Mouse (Mus musculus) liver, embryonic 14.5 days (tissue): Measurements from ENCODE around the gene Ptpra. TPM values are rescaled to one million over a fixed set of nuclear protein-coding genes. Genes with fewer than 3 reads are reported as not detected.
"Not testable (repeated sequence)": the region's sequence is repeated elsewhere in the genome, so short reads cannot be mapped to it uniquely, and the experiment has no call there.

ENCODE experiments used
- ATAC-seq: fragments of 200-750 bp; cut with Nextera tagmentation; 2 replicates; pipeline ENCODE4 v1.8.0; 2017; ENCODE audit warnings: moderate number of reproducible peaks, mild to moderate bottlenecking, moderate library complexity; ENCODE audit not compliant: insufficient read depth
- DNase-seq, 3 experiments: peaks; one replicate each; pipeline ENCODE4 v3.0.0-alpha.2; 2012 to 2013; ENCODE audit warnings: low read depth in 3 of 3, low spot score in 3 of 3
- H3K27ac ChIP-seq: fragments of 300-500 bp; sonication (generic); 2 replicates; pipeline ENCODE4 v1.5.1; 2014; ENCODE audit warnings: moderate library complexity, mild to moderate bottlenecking, control low read depth, inconsistent platforms
- H3K27me3 ChIP-seq: fragments of 300-500 bp; sonication (generic); 2 replicates; pipeline ENCODE4 v1.6.1; 2014; ENCODE audit warnings: mild to moderate bottlenecking, low read length, moderate library complexity; ENCODE audit not compliant: control insufficient read depth, insufficient read depth
- H3K36me3 ChIP-seq: fragments of 300-500 bp; sonication (generic); replicated peaks from 2 replicates; pipeline ENCODE4 v1.6.1; 2014; ENCODE audit warnings: low read depth; ENCODE audit not compliant: control insufficient read depth, insufficient read depth
- H3K4me1 ChIP-seq, 2 experiments: fragments of 200-500 bp in 1 of 2; fragments of 300-500 bp in 1 of 2; sonication (generic) in 1 of 2; replicated peaks; 2 replicates each; pipeline ENCODE4 v1.6.1; 2012 to 2014; ENCODE audit warnings: antibody characterized with exemption in 1 of 2, inconsistent platforms in 1 of 2, low read length in 1 of 2; ENCODE audit not compliant: control insufficient read depth in 2 of 2, insufficient read depth in 2 of 2
- H3K4me2 ChIP-seq: fragments of 300-500 bp; sonication (generic); 2 replicates; pipeline ENCODE4 v1.6.1; 2014; ENCODE audit warnings: low read depth, mild to moderate bottlenecking, control low read depth, moderate library complexity
- H3K4me3 ChIP-seq, 2 experiments: fragments of 200-500 bp in 1 of 2; fragments of 300-500 bp in 1 of 2; sonication (generic) in 1 of 2; 2 replicates each; pipeline ENCODE4 v1.5.1; 2012 to 2014; ENCODE audit warnings: low read depth in 2 of 2, low read length in 2 of 2, mild to moderate bottlenecking in 2 of 2, control low read depth in 1 of 2, inconsistent platforms in 1 of 2, moderate library complexity in 1 of 2; ENCODE audit not compliant: insufficient read depth in 1 of 2
- H3K9ac ChIP-seq: fragments of 300-500 bp; sonication (generic); replicated peaks from 2 replicates; pipeline ENCODE4 v1.6.1; 2014; ENCODE audit warnings: mild to moderate bottlenecking, control low read depth, moderate library complexity
- H3K9me3 ChIP-seq: fragments of 300-500 bp; sonication (generic); 2 replicates; pipeline ENCODE4 v1.6.1; 2016; ENCODE audit warnings: low read length, mixed read lengths; ENCODE audit not compliant: control insufficient read depth
- CTCF ChIP-seq: IDR thresholded peaks from 2 replicates; pipeline ENCODE4 v1.5.1; 2016; ENCODE audit warnings: antibody characterized with exemption, low read depth, control low read depth
- EP300 ChIP-seq: IDR thresholded peaks from 2 replicates; pipeline ENCODE4 v1.6.1; 2016; ENCODE audit warnings: antibody characterized with exemption, low read depth
- WGBS: fragments of 180-500 bp; shearing (Covaris S2); extraction: QIAGEN DNeasy Blood & Tissue Kit; methylation state at CpG from one replicate; pipeline ENCODE4 v1.1.7; 2014; ENCODE audit not compliant: insufficient replicate concordance; 5-methylcytosine and 5-hydroxymethylcytosine counted together
- polyA plus RNA-seq, 2 experiments: library from polyadenylated mRNA; depleted of rRNA in 1 of 2; stranded (reverse) in 1 of 2; unstranded in 1 of 2; fragments of >200 nt; fragmentation: Nextera tagmentation in 1 of 2; extraction: Ambion mirVana in 1 of 2; gene quantifications; 2 replicates each; pipeline versions ENCODE4 v1.2.1 to v1.2.3; 2012 to 2014

The Ptpra gene
- polyA plus RNA-seq, 2 experiments, result 19.3 to 29.6 TPM

- TF ChIP-seq CTCF, result peak; percentile 36
- TF ChIP-seq EP300, result no peak
- H3K27me3 ChIP-seq, result peaks cover 50% of the 10 kb centered on the region
Observed at GRCm38 (mm10) chr2:130574960-130575359, 124.9 kb downstream of the Ptpra start.

GRCm38 (mm10) chr2:130575873-130576272, 125.8 kb downstream of the Ptpra start, which contains the start of gene Oxt:
Gene Oxt (plus strand): TSS chr2:130576173.
- no peaks in the 10 kb centered on the region for H3K36me3 ChIP-seq
- H3K4me2 ChIP-seq, result peak within 1 kb of the TSS; percentile 29
- no peak for DNase-seq
- H3K9ac ChIP-seq, result no peak within 1 kb of the TSS
- 56% methylated on average over 9 of the region's 9 CpGs for WGBS
- peaks cover 0 to 2% of the 10 kb centered on the region in 2 experiments; a peak in 1 of 4 replicates for H3K4me1 ChIP-seq
- no peak for ATAC-seq
- H3K27me3 ChIP-seq, result peaks cover 59% of the 10 kb centered on the region
- no peak for TF ChIP-seq EP300
- TF ChIP-seq CTCF, result no peak
- 0 out of 4 replicates have a peak within 1 kb of the TSS, but pooled peaks of 1 of the 2 experiments have one; percentile 18 for H3K4me3 ChIP-seq
- H3K27ac ChIP-seq, result no peak within 1 kb of the TSS
- H3K9me3 ChIP-seq, result no peaks in the 10 kb centered on the region

More at GRCm38 (mm10) chr2:130574960-130575359, 124.9 kb downstream of the Ptpra start:
- Histone ChIP-seq H3K9me3 (no peaks in the 10 kb centered on the region), H3K4me2 (no peak overlapping the region), H3K36me3 (no peaks in the 10 kb centered on the region), H3K27ac (no peak overlapping the region), H3K4me3 (no peak overlapping the region), H3K9ac (no peak overlapping the region), H3K4me1 (peaks cover 0 to 2% of the 10 kb centered on the region in 2 experiments; a peak in 1 of 4 replicates)
- 63% methylated on average over 5 of the region's 5 CpGs for WGBS
- DNase-seq (no peak), ATAC-seq (no peak)

GRCm38 (mm10) chr2:130576564-130576963, 126.5 kb downstream of the Ptpra start:
- not testable (repeated sequence) for ATAC-seq
- WGBS, result 6% methylated on average over 30 of the region's 32 CpGs

DNA sequence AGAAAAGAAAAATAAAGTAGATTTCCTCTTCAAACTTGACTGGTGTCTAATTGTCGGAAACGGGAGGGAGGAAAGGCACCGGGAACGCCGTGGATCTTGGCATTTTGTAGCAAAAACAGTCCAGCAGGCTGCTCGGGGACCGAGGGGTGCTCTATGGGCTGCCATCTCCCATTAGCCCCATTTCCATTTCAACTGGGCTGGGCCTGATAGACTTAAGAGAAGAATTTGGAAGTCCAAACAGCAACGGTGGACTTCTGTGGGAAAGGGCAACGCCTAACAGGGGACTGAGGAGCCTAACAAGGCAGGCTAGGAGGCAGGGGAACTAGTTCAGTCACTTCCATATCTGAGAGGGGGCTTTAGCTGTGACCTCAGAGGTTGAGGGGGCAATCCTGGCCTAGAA, 126.9 kb downstream of the Ptpra start:
- no peak overlapping the region for H3K4me3 ChIP-seq
- peaks cover 0 to 2% of the 10 kb centered on the region in 2 experiments; a peak in 1 of 4 replicates for H3K4me1 ChIP-seq
- peak overlapping the region; percentile 29 for H3K4me2 ChIP-seq
- no peaks in the 10 kb centered on the region for H3K9me3 ChIP-seq
- no peak for DNase-seq
- 5% methylated on average over 9 of the region's 9 CpGs for WGBS
- H3K27ac ChIP-seq, result no peak overlapping the region
- ATAC-seq, result no peak
- H3K27me3 ChIP-seq, result peaks cover 70% of the 10 kb centered on the region
- H3K9ac ChIP-seq, result no peak overlapping the region
- no peaks in the 10 kb centered on the region for H3K36me3 ChIP-seq
- no peak for TF ChIP-seq EP300
- no peak for TF ChIP-seq CTCF

More at GRCm38 (mm10) chr2:130576564-130576963, 126.5 kb downstream of the Ptpra start:
- H3K9ac ChIP-seq, H3K9me3 ChIP-seq, H3K27ac ChIP-seq, H3K4me1 ChIP-seq, DNase-seq, H3K36me3 ChIP-seq: not testable (repeated sequence)
- Histone ChIP-seq H3K4me3 (0 out of 4 replicates have a peak overlapping the region, but pooled peaks of 1 of the 2 experiments have one; percentile 18), H3K27me3 (peaks cover 66% of the 10 kb centered on the region), H3K4me2 (peak overlapping the region; percentile 29)

DNA sequence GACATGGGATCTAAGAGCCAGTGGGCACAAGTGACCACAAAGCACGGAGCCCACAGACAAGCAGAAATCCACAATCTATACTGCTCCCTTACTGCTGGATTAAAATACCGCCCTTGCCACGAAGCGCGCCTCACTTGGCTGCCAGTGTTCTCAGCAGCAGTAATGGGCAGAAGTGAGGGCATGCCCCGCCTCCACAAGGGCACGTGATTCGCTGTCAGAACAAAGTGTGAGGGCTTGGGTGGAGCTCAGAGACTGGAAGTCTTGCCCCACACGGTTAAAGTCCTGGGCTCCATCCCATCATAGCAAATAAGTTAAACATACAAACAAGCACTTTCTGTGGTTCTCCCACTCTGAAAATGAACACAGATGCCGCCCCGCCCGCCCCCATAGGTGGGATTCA, 127.6 kb downstream of the Ptpra start:
- Histone ChIP-seq H3K4me2 (peak overlapping the region; percentile 28), H3K4me1 (peaks cover 0 to 2% of the 10 kb centered on the region in 2 experiments; a peak in 1 of 4 replicates), H3K9ac (no peak overlapping the region), H3K27ac (no peak overlapping the region), H3K36me3 (no peaks in the 10 kb centered on the region), H3K9me3 (no peaks in the 10 kb centered on the region), H3K4me3 (no peak overlapping the region), H3K27me3 (peaks cover 77% of the 10 kb centered on the region)
- WGBS, result 5% methylated on average over 12 of the region's 12 CpGs
- ATAC-seq (peak; percentile 62; the same call in 1 of the 2 replicates), DNase-seq (peak in 2 of 3 experiments; percentile 35 to 37)
- no peak for TF ChIP-seq CTCF
- no peak for TF ChIP-seq EP300
